Mouse (Mus musculus): Measurements from ENCODE around the gene Ccdc158.

Gene Ccdc158

GRCm38 (mm10) chr5:92599030-92599429 lies 76.0 kb downstream of the Ccdc158 start:
- no peak for DNase-seq (ENCODE audit: low spot score)

GRCm38 (mm10) chr5:92596865-92597264 lies 78.2 kb downstream of the Ccdc158 start:
- DNase-seq (ENCODE audit: low spot score), result no peak

- no peak for DNase-seq (ENCODE audit: low spot score)
Measured at GRCm38 (mm10) chr5:92595026-92595425, 80.0 kb downstream of the Ccdc158 start.

- DNase-seq (ENCODE audit: low spot score), result no peak
Measured at GRCm38 (mm10) chr5:92585932-92586331, 89.1 kb downstream of the Ccdc158 start.

- DNase-seq (ENCODE audit: low spot score), result no peak
Measured at GRCm38 (mm10) chr5:92579559-92579958, 95.5 kb downstream of the Ccdc158 start.

- DNase-seq (ENCODE audit: low spot score), result no peak
Measured at GRCm38 (mm10) chr5:92571232-92571631, 103.8 kb downstream of the Ccdc158 start.

- DNase-seq (ENCODE audit: low spot score), result no peak
Measured at GRCm38 (mm10) chr5:92562002-92562401, 113.1 kb downstream of the Ccdc158 start.

GRCm38 (mm10) chr5:92560201-92560600 lies 114.9 kb downstream of the Ccdc158 start:
- DNase-seq (ENCODE audit: low spot score), result no peak
